Mouse (Mus musculus): ENCODE measurements around the gene Olfml2a. TPM values are rescaled to one million over a fixed set of nuclear protein-coding genes. Genes with fewer than 3 reads are reported as not detected.

Gene Olfml2a
- polyA plus RNA-seq (2015; fragmentation: Nextera tagmentation; extraction: Ambion mirVana): 0.08 and 0.12 TPM in 2 replicates

- ATAC-seq (ENCODE audit: low read depth): peak; percentile 76
- Histone ChIP-seq H3K27ac (no peak within 1 kb of the TSS), H3K4me3 (replicated peaks) (peak within 1 kb of the TSS; percentile 45), H3K4me2 (peak within 1 kb of the TSS; percentile 74), H3K4me1 (replicated peaks) (peaks cover 18% of the 10 kb centered on the region), H3K9me3 (replicated peaks) (no peaks in the 10 kb centered on the region), H3K36me3 (no peaks in the 10 kb centered on the region), H3K27me3 (peaks cover 44% of the 10 kb centered on the region), H3K9ac (peak within 1 kb of the TSS; percentile 41)
- 7% methylated on average over 32 of the region's 32 CpGs for WGBS (ENCODE audit: insufficient replicate concordance)
- peak; percentile 37 for DNase-seq
These were observed at the start of gene Olfml2a for GRCm38 (mm10) chr2:38931851-38932667. Olfml2a (plus strand) TSS chr2:38931978.

GRCm38 (mm10) chr2:38902866-38903265 lies 28.9 kb upstream of the Olfml2a start:
- 0 out of 2 replicates have a peak, but pooled peaks have one; percentile 63 for ATAC-seq (ENCODE audit: low read depth)
- Histone ChIP-seq H3K36me3 (no peaks in the 10 kb centered on the region), H3K27ac (no peak overlapping the region), H3K27me3 (no peaks in the 10 kb centered on the region), H3K4me1 (replicated peaks) (0 out of 2 replicates have a peak, but pooled peaks cover 6% of the 10 kb centered on the region), H3K4me2 (no peak overlapping the region), H3K4me3 (replicated peaks) (no peak overlapping the region), H3K9me3 (replicated peaks) (no peaks in the 10 kb centered on the region), H3K9ac (no peak overlapping the region)
- no peak for DNase-seq

- H3K36me3 ChIP-seq: no peaks in the 10 kb centered on the region
- 48% methylated on average over 1 of the region's 1 CpGs for WGBS (ENCODE audit: insufficient replicate concordance)
These were observed 27.5 kb upstream of the Olfml2a start for GRCm38 (mm10) chr2:38904290-38904689.

DNA sequence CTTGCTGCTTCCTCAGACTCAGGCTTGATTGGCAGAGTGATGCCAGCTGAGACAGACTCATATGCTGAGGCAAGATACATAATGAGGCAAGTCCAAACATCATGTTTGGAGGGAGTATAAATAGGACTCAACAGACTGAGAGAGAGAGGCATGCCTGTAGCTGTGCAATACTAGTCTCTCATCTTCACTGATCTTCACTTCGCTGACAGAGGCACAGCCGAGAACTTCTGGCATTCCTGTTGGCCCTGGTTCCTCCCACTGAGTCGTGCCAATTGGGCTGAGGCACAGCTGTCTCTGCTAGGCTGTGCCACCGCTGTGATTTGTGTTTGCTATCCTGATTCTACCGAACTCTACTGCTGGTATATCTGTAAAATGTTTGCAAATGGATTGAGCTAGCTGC lies 25.7 kb upstream of the Olfml2a start:
- Histone ChIP-seq H3K27ac (no peak overlapping the region), H3K4me2 (no peak overlapping the region), H3K4me1 (replicated peaks) (0 out of 2 replicates have a peak, but pooled peaks cover 6% of the 10 kb centered on the region), H3K9ac (no peak overlapping the region), H3K36me3 (no peaks in the 10 kb centered on the region), H3K27me3 (no peaks in the 10 kb centered on the region), H3K9me3 (replicated peaks) (no peaks in the 10 kb centered on the region), H3K4me3 (replicated peaks) (no peak overlapping the region)
- DNase-seq (no peak), ATAC-seq (ENCODE audit: low read depth) (no peak)
- 62% methylated on average over 5 of the region's 5 CpGs for WGBS (ENCODE audit: insufficient replicate concordance)

More at GRCm38 (mm10) chr2:38904290-38904689, 27.5 kb upstream of the Olfml2a start:
- H3K4me1 ChIP-seq (replicated peaks): 0 out of 2 replicates have a peak, but pooled peaks cover 6% of the 10 kb centered on the region
- no peak for ATAC-seq (ENCODE audit: low read depth)
- no peak overlapping the region for H3K4me3 ChIP-seq (replicated peaks)
- DNase-seq: no peak
- H3K4me2 ChIP-seq: no peak overlapping the region
- H3K9ac ChIP-seq: no peak overlapping the region
- no peaks in the 10 kb centered on the region for H3K9me3 ChIP-seq (replicated peaks)
- no peak overlapping the region for H3K27ac ChIP-seq
- H3K27me3 ChIP-seq: no peaks in the 10 kb centered on the region

DNA sequence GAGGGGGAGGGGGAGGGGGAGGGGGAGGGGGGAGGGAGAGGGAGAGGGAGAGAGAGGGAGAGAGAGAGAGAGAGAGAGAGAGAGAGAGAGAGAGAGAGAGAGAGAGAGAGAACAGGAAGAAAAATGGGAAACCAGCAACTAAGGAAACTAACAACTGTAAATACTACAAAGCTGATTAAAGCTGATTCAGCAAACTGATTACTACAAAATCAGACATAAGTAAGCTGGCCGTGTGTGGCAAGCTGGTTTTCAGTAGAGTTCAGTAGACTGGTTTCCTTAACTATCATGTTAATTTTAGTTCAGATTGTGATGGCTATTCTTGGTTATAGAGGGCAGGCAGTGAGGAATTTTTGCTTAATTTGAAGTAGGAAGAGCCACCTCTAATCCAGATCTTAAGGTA lies 23.2 kb upstream of the Olfml2a start:
- H3K4me3 ChIP-seq (replicated peaks): no peak overlapping the region
- H3K4me2 ChIP-seq: no peak overlapping the region
- no peaks in the 10 kb centered on the region for H3K4me1 ChIP-seq (replicated peaks)
- no peak overlapping the region for H3K27ac ChIP-seq
- DNase-seq (no peak), ATAC-seq (ENCODE audit: low read depth) (no peak)
- H3K9me3 ChIP-seq (replicated peaks): no peaks in the 10 kb centered on the region
- no peaks in the 10 kb centered on the region for H3K27me3 ChIP-seq
- no peaks in the 10 kb centered on the region for H3K36me3 ChIP-seq
- WGBS (ENCODE audit: insufficient replicate concordance): 34% methylated on average over 1 of the region's 1 CpGs
- no peak overlapping the region for H3K9ac ChIP-seq

- Histone ChIP-seq H3K4me3 (replicated peaks) (no peak overlapping the region), H3K9ac (no peak overlapping the region), H3K9me3 (replicated peaks) (no peaks in the 10 kb centered on the region), H3K27ac (no peak overlapping the region), H3K36me3 (no peaks in the 10 kb centered on the region), H3K27me3 (no peaks in the 10 kb centered on the region), H3K4me2 (no peak overlapping the region), H3K4me1 (replicated peaks) (0 out of 2 replicates have a peak, but pooled peaks cover 4% of the 10 kb centered on the region)
- ATAC-seq (ENCODE audit: low read depth): no peak
- no peak for DNase-seq
- WGBS (ENCODE audit: insufficient replicate concordance): 60% methylated on average over 1 of the region's 1 CpGs
These were observed 17.3 kb upstream of the Olfml2a start for GRCm38 (mm10) chr2:38914517-38914916.

DNA sequence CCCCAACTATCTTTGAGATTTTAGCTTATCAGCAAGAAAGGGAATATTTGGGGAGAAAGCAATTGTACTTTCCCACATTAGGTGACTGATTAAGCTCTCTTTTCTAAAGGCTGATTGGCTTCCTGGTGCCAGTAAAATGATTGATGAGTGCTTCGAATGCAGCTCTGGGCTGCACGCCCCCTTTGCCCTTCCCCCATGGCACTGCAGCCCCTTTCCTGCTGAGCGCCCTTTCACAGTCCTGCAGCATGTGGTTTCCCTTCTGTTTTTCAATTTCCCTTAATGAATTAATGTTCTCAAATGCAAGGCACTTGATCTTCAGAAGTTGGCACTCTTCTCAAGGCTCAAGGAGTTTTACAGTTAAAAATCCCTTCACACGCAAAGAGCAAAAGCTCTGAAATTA lies 16.8 kb upstream of the Olfml2a start:
- DNase-seq: no peak
- Histone ChIP-seq H3K4me3 (replicated peaks) (no peak overlapping the region), H3K4me1 (replicated peaks) (0 out of 2 replicates have a peak, but pooled peaks cover 4% of the 10 kb centered on the region), H3K27me3 (no peaks in the 10 kb centered on the region), H3K4me2 (no peak overlapping the region), H3K9me3 (replicated peaks) (no peaks in the 10 kb centered on the region), H3K36me3 (no peaks in the 10 kb centered on the region), H3K27ac (no peak overlapping the region), H3K9ac (no peak overlapping the region)
- WGBS (ENCODE audit: insufficient replicate concordance): 32% methylated on average over 4 of the region's 4 CpGs
- no peak for ATAC-seq (ENCODE audit: low read depth)

DNA sequence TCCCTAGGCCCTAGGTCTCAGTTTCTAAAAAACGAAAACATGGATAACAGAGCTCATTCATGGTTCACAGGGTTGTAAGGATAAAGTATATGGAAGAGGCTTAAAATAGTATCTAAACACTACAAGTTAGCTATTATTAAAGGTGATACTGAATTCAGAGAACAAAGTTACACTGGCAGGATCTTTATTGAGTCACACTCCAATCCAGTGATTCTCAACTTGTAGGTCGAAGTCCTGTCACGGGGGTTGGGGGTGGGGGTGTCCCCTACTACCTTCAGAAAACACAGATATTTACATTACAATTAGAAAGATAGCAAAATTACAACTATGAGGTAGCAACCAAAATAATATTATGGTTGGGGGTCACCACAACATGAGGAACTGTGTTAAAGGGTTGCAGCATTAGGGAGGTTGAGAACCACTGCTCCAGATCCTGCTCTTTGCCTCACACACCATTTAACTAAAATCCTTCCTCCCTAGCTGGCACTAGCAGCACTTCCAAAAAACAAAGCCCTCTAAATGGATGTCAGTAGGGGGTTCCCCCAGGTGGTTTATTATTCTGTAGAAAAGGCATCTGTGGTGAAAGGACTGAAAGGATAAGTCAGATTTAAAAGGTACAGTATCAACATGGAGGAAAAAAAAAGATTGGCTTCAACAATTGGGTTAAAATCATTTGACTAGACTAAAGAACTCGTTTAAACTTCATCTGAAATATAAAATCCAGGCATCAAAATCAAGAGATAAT lies 14.7 kb upstream of the Olfml2a start:
- Histone ChIP-seq H3K4me3 (replicated peaks) (no peak overlapping the region), H3K4me1 (replicated peaks) (0 out of 2 replicates have a peak, but pooled peaks cover 4% of the 10 kb centered on the region), H3K27me3 (no peaks in the 10 kb centered on the region; the same call in 1 of the 2 replicates), H3K9ac (no peak overlapping the region), H3K9me3 (replicated peaks) (no peaks in the 10 kb centered on the region), H3K36me3 (no peaks in the 10 kb centered on the region), H3K27ac (no peak overlapping the region), H3K4me2 (no peak overlapping the region)
- 56% methylated on average over 4 of the region's 4 CpGs for WGBS (ENCODE audit: insufficient replicate concordance)
- ATAC-seq (ENCODE audit: low read depth) (no peak), DNase-seq (no peak)

DNA sequence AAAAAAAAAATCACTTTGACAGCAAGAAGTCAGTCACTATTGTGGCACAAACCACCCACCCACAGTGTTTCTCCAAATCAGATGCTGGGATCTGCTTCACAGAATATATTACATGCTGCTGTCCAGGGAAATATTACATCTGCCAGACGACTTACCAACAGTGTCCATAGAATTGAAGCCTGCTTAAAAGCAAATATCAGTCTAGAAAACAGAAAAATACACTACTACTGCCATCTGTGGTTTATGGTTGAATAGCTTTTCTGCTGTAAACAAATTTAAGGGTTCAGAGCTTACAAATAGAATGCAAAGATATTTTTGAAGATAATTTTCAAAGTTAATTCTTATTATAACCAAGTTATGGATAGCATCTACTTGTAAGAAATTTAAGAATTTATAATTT lies 10.4 kb upstream of the Olfml2a start:
- peaks cover 12% of the 10 kb centered on the region for H3K4me1 ChIP-seq (replicated peaks)
- H3K27ac ChIP-seq: no peak overlapping the region
- no peak overlapping the region for H3K4me3 ChIP-seq (replicated peaks)
- WGBS (ENCODE audit: insufficient replicate concordance): 26% methylated on average over 1 of the region's 1 CpGs
- H3K9ac ChIP-seq: no peak overlapping the region
- DNase-seq: no peak
- peaks cover 31% of the 10 kb centered on the region for H3K27me3 ChIP-seq
- H3K4me2 ChIP-seq: no peak overlapping the region
- no peaks in the 10 kb centered on the region for H3K9me3 ChIP-seq (replicated peaks)
- H3K36me3 ChIP-seq: no peaks in the 10 kb centered on the region
- no peak for ATAC-seq (ENCODE audit: low read depth)

- H3K9ac ChIP-seq: no peak overlapping the region
- no peaks in the 10 kb centered on the region for H3K36me3 ChIP-seq
- DNase-seq (no peak), ATAC-seq (ENCODE audit: low read depth) (no peak)
- H3K4me1 ChIP-seq (replicated peaks): peaks cover 22% of the 10 kb centered on the region
- WGBS (ENCODE audit: insufficient replicate concordance): 47% methylated on average over 3 of the region's 3 CpGs
- no peaks in the 10 kb centered on the region for H3K9me3 ChIP-seq (replicated peaks)
- no peak overlapping the region for H3K27ac ChIP-seq
- H3K4me2 ChIP-seq: no peak overlapping the region
- no peak overlapping the region for H3K4me3 ChIP-seq (replicated peaks)
- H3K27me3 ChIP-seq: peaks cover 33% of the 10 kb centered on the region
These were observed 8.3 kb upstream of the Olfml2a start for GRCm38 (mm10) chr2:38923471-38923870.

DNA sequence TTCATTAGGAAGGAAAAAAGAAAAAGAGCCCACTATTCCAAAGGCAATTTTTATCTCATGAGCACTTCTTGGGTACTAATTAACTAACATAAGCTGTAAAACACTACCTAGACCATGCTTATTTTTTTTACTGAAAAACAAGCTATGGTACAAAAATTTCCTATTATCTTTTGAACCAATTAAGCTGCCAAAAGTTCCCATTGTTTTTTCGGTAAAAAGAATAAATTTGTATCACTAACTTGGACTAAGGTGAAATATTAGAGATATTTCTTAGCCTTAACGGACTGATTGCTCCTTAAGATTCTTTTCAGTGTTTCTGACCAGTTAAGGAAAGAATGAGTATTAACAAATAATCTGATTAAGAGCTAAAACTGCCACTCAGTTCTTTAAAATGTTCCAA lies 7.9 kb upstream of the Olfml2a start:
- peaks cover 22% of the 10 kb centered on the region for H3K4me1 ChIP-seq (replicated peaks)
- WGBS (ENCODE audit: insufficient replicate concordance): 52% methylated on average over 2 of the region's 2 CpGs
- peaks cover 34% of the 10 kb centered on the region for H3K27me3 ChIP-seq
- H3K9me3 ChIP-seq (replicated peaks): no peaks in the 10 kb centered on the region
- no peak overlapping the region for H3K9ac ChIP-seq
- ATAC-seq (ENCODE audit: low read depth): no peak
- H3K4me3 ChIP-seq (replicated peaks): no peak overlapping the region
- DNase-seq: no peak
- no peak overlapping the region for H3K4me2 ChIP-seq
- no peak overlapping the region for H3K27ac ChIP-seq
- no peaks in the 10 kb centered on the region for H3K36me3 ChIP-seq

Measured in liver, embryonic 13.5 days (tissue).